Mouse (Mus musculus): ENCODE measurements around the gene Gpr141. TPM values are rescaled to one million over a fixed set of nuclear protein-coding genes. Genes with fewer than 3 reads are reported as not detected.

Gene Gpr141
- 0.38 and 0.66 TPM in 2 replicates for polyA plus RNA-seq (2015; fragmentation: Nextera tagmentation; extraction: Ambion mirVana)

DNA sequence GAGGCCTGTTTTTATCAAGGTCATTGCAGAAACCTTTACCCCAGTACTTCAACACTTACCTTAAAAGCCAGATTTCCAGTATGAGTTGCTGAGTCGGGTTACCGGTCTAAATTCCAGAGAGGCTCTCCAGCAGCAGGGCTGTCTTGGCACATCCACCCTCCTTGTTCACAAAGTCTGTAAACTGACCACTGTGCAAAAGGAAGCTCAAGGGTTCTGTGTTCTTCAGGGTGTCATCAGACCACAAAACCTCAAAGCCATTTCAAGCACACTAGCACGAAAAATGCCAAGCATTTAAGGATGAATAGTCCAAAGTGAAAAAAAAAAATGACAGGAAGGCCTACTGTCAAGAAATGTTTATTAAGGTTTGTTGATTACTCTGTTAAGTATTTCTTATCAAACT is at the start of gene Gpr141:
Gene Gpr141 (minus strand): TSS at position 187 of the 400 bp plus-strand sequence.
- Histone ChIP-seq H3K27me3 (no peaks in the 10 kb centered on the region), H3K4me3 (no peak within 1 kb of the TSS), H3K9ac (no peak within 1 kb of the TSS), H3K27ac (no peak within 1 kb of the TSS), H3K36me3 (no peaks in the 10 kb centered on the region), H3K9me3 (replicated peaks) (no peaks in the 10 kb centered on the region), H3K4me2 (no peak within 1 kb of the TSS), H3K4me1 (replicated peaks) (no peaks in the 10 kb centered on the region)
- ATAC-seq (replicated peaks; ENCODE audit: insufficient number of reproducible peaks, insufficient read depth, low FRiP score, low read depth), result no peak
- 46% methylated on average over 3 of the region's 3 CpGs for WGBS

DNA sequence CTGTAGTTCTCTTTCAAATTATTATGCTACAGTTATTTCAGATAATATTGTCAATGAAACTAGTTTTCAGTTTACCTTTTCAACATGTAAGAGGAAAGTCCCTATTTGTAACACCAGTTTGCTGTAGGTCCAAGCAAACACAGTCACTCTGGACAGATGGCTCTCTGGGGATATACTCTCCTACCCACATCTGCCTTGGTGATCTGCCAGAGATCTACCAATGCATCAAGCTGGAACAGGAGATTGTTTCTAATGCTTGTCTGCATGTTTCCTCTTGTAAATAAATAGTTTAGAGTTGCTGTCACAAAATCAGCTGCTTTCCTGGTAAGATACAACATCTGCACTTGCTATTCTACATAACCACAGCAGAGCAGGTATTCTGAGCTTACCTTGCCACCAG is 40.2 kb upstream of the Gpr141 start:
- H3K36me3 ChIP-seq, result no peaks in the 10 kb centered on the region
- ATAC-seq (replicated peaks; ENCODE audit: insufficient number of reproducible peaks, insufficient read depth, low FRiP score, low read depth), result no peak
- H3K27ac ChIP-seq, result no peak overlapping the region
- no peaks in the 10 kb centered on the region for H3K9me3 ChIP-seq (replicated peaks)
- no peaks in the 10 kb centered on the region for H3K4me1 ChIP-seq (replicated peaks)
- H3K4me3 ChIP-seq, result no peak overlapping the region
- no peaks in the 10 kb centered on the region for H3K27me3 ChIP-seq
- H3K9ac ChIP-seq, result no peak overlapping the region
- H3K4me2 ChIP-seq, result no peak overlapping the region

DNA sequence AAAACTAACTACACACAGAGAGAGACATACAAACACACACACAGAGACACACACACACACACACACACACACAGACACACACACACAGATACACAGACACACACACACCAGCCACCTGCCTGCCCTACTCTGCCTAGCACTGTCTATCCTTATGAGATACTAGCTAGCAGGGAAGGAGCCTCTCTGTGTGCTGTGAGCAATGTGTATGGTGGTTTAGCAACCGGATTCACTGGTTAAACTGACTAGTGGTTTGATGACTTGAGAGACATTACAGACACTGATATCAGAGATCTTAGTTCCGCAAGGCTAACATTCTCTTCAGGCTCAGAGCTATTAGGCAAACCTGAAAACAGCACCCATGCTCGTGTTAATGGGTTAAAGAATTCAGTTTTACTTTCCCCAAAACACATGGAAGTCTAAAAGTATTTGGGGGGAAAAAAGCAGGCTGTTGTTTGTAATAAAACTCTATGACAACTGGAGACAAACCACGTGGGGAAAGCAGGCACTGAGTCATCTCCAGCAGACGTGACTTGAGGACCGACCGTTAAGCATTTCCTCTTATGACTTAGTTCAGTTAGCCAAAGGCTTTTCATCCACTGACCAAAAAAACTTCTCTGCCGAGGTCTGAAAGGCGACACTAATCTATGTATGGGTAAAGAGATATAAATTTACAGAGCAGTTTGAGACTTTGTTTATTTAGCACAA is 30.7 kb upstream of the Gpr141 start:
- Histone ChIP-seq H3K27me3 (no peaks in the 10 kb centered on the region), H3K9me3 (replicated peaks) (no peaks in the 10 kb centered on the region), H3K27ac (no peak overlapping the region), H3K9ac (no peak overlapping the region), H3K4me3 (no peak overlapping the region), H3K4me2 (no peak overlapping the region), H3K4me1 (replicated peaks) (no peaks in the 10 kb centered on the region), H3K36me3 (no peaks in the 10 kb centered on the region)
- ATAC-seq (replicated peaks; ENCODE audit: insufficient number of reproducible peaks, insufficient read depth, low FRiP score, low read depth), result no peak
- 54% methylated on average over 9 of the region's 9 CpGs for WGBS

DNA sequence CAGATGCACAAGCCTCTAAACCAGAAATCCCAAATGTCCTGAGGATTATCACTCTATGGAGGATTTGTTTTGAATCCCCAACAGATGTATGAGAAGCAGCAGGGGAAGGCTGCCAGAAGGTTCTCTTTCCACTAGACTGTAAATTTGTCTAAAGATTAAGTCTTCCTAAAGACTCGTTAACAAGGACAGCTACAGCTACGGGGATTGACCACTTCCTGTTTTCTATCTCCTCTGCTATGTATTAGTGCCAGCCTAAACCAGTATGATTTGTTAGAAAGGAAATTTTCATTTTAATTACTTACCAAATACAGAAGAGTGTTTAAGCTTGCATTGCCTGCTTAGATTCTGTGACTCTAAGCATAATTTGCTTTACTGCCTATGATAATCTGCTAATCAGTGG is 30.0 kb upstream of the Gpr141 start:
- Histone ChIP-seq H3K9me3 (replicated peaks) (no peaks in the 10 kb centered on the region), H3K27me3 (no peaks in the 10 kb centered on the region), H3K4me1 (replicated peaks) (no peaks in the 10 kb centered on the region), H3K4me2 (no peak overlapping the region), H3K4me3 (no peak overlapping the region), H3K27ac (no peak overlapping the region), H3K9ac (no peak overlapping the region), H3K36me3 (no peaks in the 10 kb centered on the region)
- WGBS, result 31% methylated on average over 2 of the region's 2 CpGs
- no peak for ATAC-seq (replicated peaks; ENCODE audit: insufficient number of reproducible peaks, insufficient read depth, low FRiP score, low read depth)

DNA sequence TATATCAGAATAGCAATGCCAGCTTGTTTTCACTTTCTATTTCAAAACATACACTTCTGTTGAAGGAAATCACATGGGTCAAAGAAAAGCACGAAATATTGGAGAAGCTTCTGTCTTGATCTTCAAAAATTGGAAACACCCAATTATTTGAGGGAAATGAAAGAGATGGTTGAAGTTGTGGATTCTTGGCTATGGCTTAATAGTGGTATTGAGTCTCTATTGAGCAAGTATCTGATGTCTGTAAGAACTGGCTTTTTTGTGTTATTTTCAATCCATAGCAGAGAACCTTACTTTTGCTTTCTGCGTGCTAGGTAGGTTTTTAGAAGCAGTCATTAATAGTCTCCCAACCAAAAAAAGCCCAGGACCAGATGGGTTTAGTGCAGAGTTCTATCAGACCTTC is 19.4 kb upstream of the Gpr141 start:
- no peak overlapping the region for H3K4me2 ChIP-seq
- H3K27ac ChIP-seq, result no peak overlapping the region
- H3K36me3 ChIP-seq, result no peaks in the 10 kb centered on the region
- 76% methylated on average over 2 of the region's 2 CpGs for WGBS
- H3K27me3 ChIP-seq, result no peaks in the 10 kb centered on the region
- no peak for ATAC-seq (replicated peaks; ENCODE audit: insufficient number of reproducible peaks, insufficient read depth, low FRiP score, low read depth)
- no peaks in the 10 kb centered on the region for H3K9me3 ChIP-seq (replicated peaks)
- no peak overlapping the region for H3K4me3 ChIP-seq
- H3K9ac ChIP-seq, result no peak overlapping the region
- H3K4me1 ChIP-seq (replicated peaks), result no peaks in the 10 kb centered on the region

DNA sequence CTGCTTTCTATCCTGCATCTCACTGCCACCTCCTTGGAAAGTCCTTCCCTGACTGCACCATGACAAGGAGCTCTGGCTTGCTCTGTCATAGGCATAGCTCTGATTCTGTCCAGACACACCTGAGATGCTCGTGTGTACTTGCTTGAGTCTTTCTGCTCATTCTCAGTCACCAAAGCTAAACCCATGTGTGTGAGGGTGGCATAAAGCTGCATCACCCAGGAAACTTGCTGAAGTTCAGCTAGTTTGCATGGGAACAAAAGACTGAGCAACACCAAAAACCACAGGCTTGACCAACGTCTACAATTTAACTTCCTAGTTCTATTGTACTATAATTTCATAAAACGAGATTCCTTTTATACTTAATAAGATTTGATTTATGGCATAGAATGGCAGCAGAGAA is 18.6 kb upstream of the Gpr141 start:
- H3K27me3 ChIP-seq, result no peaks in the 10 kb centered on the region
- H3K4me2 ChIP-seq, result no peak overlapping the region
- no peaks in the 10 kb centered on the region for H3K4me1 ChIP-seq (replicated peaks)
- no peak for ATAC-seq (replicated peaks; ENCODE audit: insufficient number of reproducible peaks, insufficient read depth, low FRiP score, low read depth)
- 59% methylated on average over 3 of the region's 3 CpGs for WGBS
- H3K36me3 ChIP-seq, result no peaks in the 10 kb centered on the region
- H3K9ac ChIP-seq, result no peak overlapping the region
- no peak overlapping the region for H3K4me3 ChIP-seq
- no peak overlapping the region for H3K27ac ChIP-seq
- no peaks in the 10 kb centered on the region for H3K9me3 ChIP-seq (replicated peaks)

GRCm38 (mm10) chr13:19841615-19842014 is 17.6 kb upstream of the Gpr141 start:
- Histone ChIP-seq H3K27me3 (no peaks in the 10 kb centered on the region), H3K4me2 (no peak overlapping the region), H3K9ac (no peak overlapping the region), H3K4me1 (replicated peaks) (no peaks in the 10 kb centered on the region), H3K4me3 (no peak overlapping the region), H3K27ac (no peak overlapping the region), H3K36me3 (no peaks in the 10 kb centered on the region), H3K9me3 (replicated peaks) (no peaks in the 10 kb centered on the region)
- WGBS, result 64% methylated on average over 5 of the region's 5 CpGs
- no peak for ATAC-seq (replicated peaks; ENCODE audit: insufficient number of reproducible peaks, insufficient read depth, low FRiP score, low read depth)

DNA sequence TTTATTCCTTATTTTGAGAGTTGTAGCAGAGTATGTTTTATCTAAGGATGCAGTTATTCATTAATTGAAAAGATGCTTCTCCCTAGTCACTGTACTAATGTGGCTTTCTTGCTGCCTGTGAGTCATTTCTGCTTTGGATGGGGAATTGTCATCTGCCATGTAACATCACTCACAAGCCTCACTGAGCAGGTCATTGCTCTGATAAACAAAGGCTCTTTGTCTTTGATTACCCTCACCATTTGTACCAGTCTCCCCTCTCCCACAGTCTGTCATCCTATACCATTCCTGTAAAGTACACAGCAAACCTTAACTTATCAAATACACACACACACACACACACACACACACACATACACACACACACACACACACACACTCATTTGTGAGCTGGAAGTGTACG is 16.1 kb upstream of the Gpr141 start:
- H3K27me3 ChIP-seq, result no peaks in the 10 kb centered on the region
- H3K4me2 ChIP-seq, result no peak overlapping the region
- H3K36me3 ChIP-seq, result no peaks in the 10 kb centered on the region
- no peak for ATAC-seq (replicated peaks; ENCODE audit: insufficient number of reproducible peaks, insufficient read depth, low FRiP score, low read depth)
- 77% methylated on average over 1 of the region's 1 CpGs for WGBS
- H3K4me1 ChIP-seq (replicated peaks), result no peaks in the 10 kb centered on the region
- H3K9me3 ChIP-seq (replicated peaks), result no peaks in the 10 kb centered on the region
- no peak overlapping the region for H3K27ac ChIP-seq
- no peak overlapping the region for H3K4me3 ChIP-seq
- no peak overlapping the region for H3K9ac ChIP-seq

DNA sequence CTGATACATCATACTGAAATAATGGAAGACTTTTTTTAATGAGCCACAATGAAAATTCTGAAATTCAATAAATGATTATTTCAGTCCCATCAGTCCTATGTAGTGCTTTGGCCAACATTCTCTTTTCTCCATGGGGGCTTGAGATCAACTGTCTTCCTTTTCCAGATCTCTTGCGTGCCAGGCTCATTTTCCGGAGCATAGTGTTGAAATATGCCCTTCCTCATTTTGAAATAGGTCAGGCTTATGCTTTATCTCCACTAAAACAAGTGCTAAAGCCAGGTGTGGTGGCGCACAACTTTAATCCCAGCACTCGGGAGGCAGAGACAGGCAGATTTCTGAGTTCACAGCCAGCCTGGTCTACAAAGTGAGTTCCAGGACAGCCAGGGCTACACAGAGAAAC is 6.5 kb upstream of the Gpr141 start:
- no peaks in the 10 kb centered on the region for H3K9me3 ChIP-seq (replicated peaks)
- ATAC-seq (replicated peaks; ENCODE audit: insufficient number of reproducible peaks, insufficient read depth, low FRiP score, low read depth), result no peak
- H3K4me1 ChIP-seq (replicated peaks), result no peaks in the 10 kb centered on the region
- H3K27ac ChIP-seq, result no peak overlapping the region
- H3K4me2 ChIP-seq, result no peak overlapping the region
- H3K9ac ChIP-seq, result no peak overlapping the region
- no peaks in the 10 kb centered on the region for H3K27me3 ChIP-seq
- H3K4me3 ChIP-seq, result no peak overlapping the region
- 86% methylated on average over 4 of the region's 4 CpGs for WGBS
- no peaks in the 10 kb centered on the region for H3K36me3 ChIP-seq

DNA sequence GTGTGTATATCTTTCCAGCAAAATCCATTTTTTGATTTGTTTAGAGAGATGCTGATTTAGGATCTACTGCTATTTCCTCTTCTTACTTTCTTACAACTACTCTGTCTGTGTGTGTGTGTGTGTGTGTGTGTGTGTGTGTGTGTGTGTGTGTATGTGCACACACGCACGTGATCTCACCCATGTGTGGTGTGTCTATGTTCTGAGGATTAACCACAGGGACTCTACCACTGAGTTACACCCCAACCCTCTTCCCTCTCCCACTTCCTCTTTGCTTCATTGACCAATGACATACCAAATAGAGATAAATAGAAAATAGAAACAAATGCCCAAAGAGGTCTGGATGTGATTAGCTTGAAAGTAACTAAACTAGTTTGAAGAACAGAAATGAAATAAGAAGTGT is 4.0 kb upstream of the Gpr141 start:
- Histone ChIP-seq H3K36me3 (no peaks in the 10 kb centered on the region), H3K9me3 (replicated peaks) (no peaks in the 10 kb centered on the region), H3K27me3 (no peaks in the 10 kb centered on the region), H3K27ac (no peak overlapping the region), H3K4me2 (no peak overlapping the region), H3K4me3 (no peak overlapping the region), H3K9ac (no peak overlapping the region), H3K4me1 (replicated peaks) (no peaks in the 10 kb centered on the region)
- ATAC-seq (replicated peaks; ENCODE audit: insufficient number of reproducible peaks, insufficient read depth, low FRiP score, low read depth), result no peak
- WGBS, result 75% methylated on average over 2 of the region's 2 CpGs

- Histone ChIP-seq H3K4me2 (no peak overlapping the region), H3K9me3 (replicated peaks) (no peaks in the 10 kb centered on the region), H3K27me3 (no peaks in the 10 kb centered on the region), H3K4me1 (replicated peaks) (no peaks in the 10 kb centered on the region), H3K36me3 (no peaks in the 10 kb centered on the region), H3K4me3 (no peak overlapping the region), H3K9ac (no peak overlapping the region), H3K27ac (no peak overlapping the region)
- ATAC-seq (replicated peaks; ENCODE audit: insufficient number of reproducible peaks, insufficient read depth, low FRiP score, low read depth), result no peak
These were observed 2.4 kb downstream of the Gpr141 start for GRCm38 (mm10) chr13:19821639-19822038.

GRCm38 (mm10) chr13:19819926-19820325 is 4.1 kb downstream of the Gpr141 start:
- 85% methylated on average over 4 of the region's 4 CpGs for WGBS
- no peak for ATAC-seq (replicated peaks; ENCODE audit: insufficient number of reproducible peaks, insufficient read depth, low FRiP score, low read depth)

More at GRCm38 (mm10) chr13:19819926-19820325, 4.1 kb downstream of the Gpr141 start:
- no peak overlapping the region for H3K4me3 ChIP-seq
- H3K9ac ChIP-seq, result no peak overlapping the region
- H3K36me3 ChIP-seq, result no peaks in the 10 kb centered on the region
- no peak overlapping the region for H3K4me2 ChIP-seq
- H3K27ac ChIP-seq, result no peak overlapping the region
- H3K9me3 ChIP-seq (replicated peaks), result no peaks in the 10 kb centered on the region
- no peaks in the 10 kb centered on the region for H3K27me3 ChIP-seq
- H3K4me1 ChIP-seq (replicated peaks), result no peaks in the 10 kb centered on the region
